Mouse (Mus musculus): ENCODE measurements around the gene Cd300e.

- no peak for TF ChIP-seq CTCF (IDR thresholded peaks at IDR 0.05; ENCODE audit: low read depth, low read length)
- no peak for TF ChIP-seq POLR2A (IDR thresholded peaks at IDR 0.05; ENCODE audit: borderline replicate concordance, low read depth, low read length)
Measured at GRCm38 (mm10) chr11:115052991-115053390, 9.0 kb downstream of the Cd300e start.

Measured in bone marrow macrophage, adult 2 months (primary cell).